Mouse (Mus musculus): ENCODE measurements around the gene Cyp46a1. TPM values are rescaled to one million over a fixed set of nuclear protein-coding genes. Genes with fewer than 3 reads are reported as not detected.
A peak's percentile ranks its signal among the peaks of the same experiment; 100 is the strongest.

The Cyp46a1 gene
- polyA plus RNA-seq, 1 experiment = 1.6 TPM

- TF ChIP-seq MAX (IDR thresholded peaks at IDR 0.05; ENCODE audit: low read depth) (no peak), POLR2A (IDR thresholded peaks at IDR 0.05; ENCODE audit: insufficient read length, low read depth) (no peak), TCF12 (IDR thresholded peaks at IDR 0.05; ENCODE audit: insufficient read depth, poor library complexity, severe bottlenecking) (no peak), SRF (IDR thresholded peaks at IDR 0.05; ENCODE audit: control insufficient read depth, insufficient read length, low read depth) (no peak), POLR2AphosphoS2 (IDR thresholded peaks at IDR 0.05; ENCODE audit: insufficient read length, low read depth) (no peak), TCF3 (IDR thresholded peaks at IDR 0.05; ENCODE audit: insufficient read length, low read depth) (no peak), REST (IDR thresholded peaks at IDR 0.05; ENCODE audit: insufficient read depth, insufficient read length) (no peak), E2F4 (IDR thresholded peaks at IDR 0.05; ENCODE audit: insufficient read depth) (no peak), CEBPB (IDR thresholded peaks at IDR 0.05; ENCODE audit: insufficient read depth, poor library complexity, severe bottlenecking) (no peak), MYOG (IDR thresholded peaks at IDR 0.05; ENCODE audit: control insufficient read depth in 1 of 3, insufficient read depth in 1 of 3, insufficient read length in 2 of 3, low read depth in 2 of 3) (no peak), MYOD1 (IDR thresholded peaks at IDR 0.05; ENCODE audit: control insufficient read depth in 1 of 3, insufficient read length in 2 of 3, low read depth in 2 of 3) (no peak), USF1 (IDR thresholded peaks at IDR 0.05; ENCODE audit: low read depth) (no peak)
These were observed 39.6 kb upstream of the Cyp46a1 start for GRCm38 (mm10) chr12:108294620-108295019.

GRCm38 (mm10) chr12:108297033-108297432, 37.1 kb upstream of the Cyp46a1 start:
- H3K79me2 ChIP-seq (ENCODE audit: control insufficient read depth, insufficient read depth) = no peaks in the 10 kb centered on the region
- H3K27me3 ChIP-seq (ENCODE audit: control insufficient read depth, insufficient read depth, insufficient read length) = no peaks in the 10 kb centered on the region
- no peak overlapping the region for H3K4me3 ChIP-seq
- no peaks in the 10 kb centered on the region for H3K36me3 ChIP-seq (ENCODE audit: control insufficient read depth, insufficient read depth)
- no peak overlapping the region for H3K4me2 ChIP-seq (ENCODE audit: low read depth)
- H3ac ChIP-seq (ENCODE audit: control insufficient read depth, insufficient read length) = no peak overlapping the region
- no peak for TF ChIP-seq POLR2A (IDR thresholded peaks at IDR 0.05; ENCODE audit: insufficient read length, low read depth)
- TF ChIP-seq CEBPB (IDR thresholded peaks at IDR 0.05; ENCODE audit: insufficient read depth, poor library complexity, severe bottlenecking) = no peak
- no peak for TF ChIP-seq POLR2AphosphoS2 (IDR thresholded peaks at IDR 0.05; ENCODE audit: insufficient read length, low read depth)
- no peak for TF ChIP-seq TCF12 (IDR thresholded peaks at IDR 0.05; ENCODE audit: insufficient read depth, poor library complexity, severe bottlenecking)
- TF ChIP-seq MAX (IDR thresholded peaks at IDR 0.05; ENCODE audit: low read depth) = no peak
- no peak for TF ChIP-seq REST (IDR thresholded peaks at IDR 0.05; ENCODE audit: insufficient read depth, insufficient read length)
- no peak for TF ChIP-seq TCF3 (IDR thresholded peaks at IDR 0.05; ENCODE audit: insufficient read length, low read depth)
- TF ChIP-seq USF1 (IDR thresholded peaks at IDR 0.05; ENCODE audit: low read depth) = no peak
- no peak for TF ChIP-seq E2F4 (IDR thresholded peaks at IDR 0.05; ENCODE audit: insufficient read depth)
- TF ChIP-seq MYOD1 (IDR thresholded peaks at IDR 0.05; ENCODE audit: control insufficient read depth in 1 of 3, insufficient read length in 2 of 3, low read depth in 2 of 3) = no peak
- TF ChIP-seq MYOG (IDR thresholded peaks at IDR 0.05; ENCODE audit: control insufficient read depth in 1 of 3, insufficient read depth in 1 of 3, insufficient read length in 2 of 3, low read depth in 2 of 3) = no peak
- TF ChIP-seq SRF (IDR thresholded peaks at IDR 0.05; ENCODE audit: control insufficient read depth, insufficient read length, low read depth) = no peak

More at GRCm38 (mm10) chr12:108294620-108295019, 39.6 kb upstream of the Cyp46a1 start:
- H3K4me3 ChIP-seq = no peak overlapping the region
- peaks cover 7% of the 10 kb centered on the region for H3K27me3 ChIP-seq (ENCODE audit: control insufficient read depth, insufficient read depth, insufficient read length)
- no peaks in the 10 kb centered on the region for H3K79me2 ChIP-seq (ENCODE audit: control insufficient read depth, insufficient read depth)
- H3K4me2 ChIP-seq (ENCODE audit: low read depth) = no peak overlapping the region
- no peak overlapping the region for H3ac ChIP-seq (ENCODE audit: control insufficient read depth, insufficient read length)
- no peaks in the 10 kb centered on the region for H3K36me3 ChIP-seq (ENCODE audit: control insufficient read depth, insufficient read depth)

GRCm38 (mm10) chr12:108301006-108301405, 33.2 kb upstream of the Cyp46a1 start:
- H3K36me3 ChIP-seq (ENCODE audit: control insufficient read depth, insufficient read depth) = no peaks in the 10 kb centered on the region
- no peak overlapping the region for H3ac ChIP-seq (ENCODE audit: control insufficient read depth, insufficient read length)
- no peaks in the 10 kb centered on the region for H3K27me3 ChIP-seq (ENCODE audit: control insufficient read depth, insufficient read depth, insufficient read length)
- TF ChIP-seq TCF12 (IDR thresholded peaks at IDR 0.05; ENCODE audit: insufficient read depth, poor library complexity, severe bottlenecking) = no peak
- no peak for TF ChIP-seq E2F4 (IDR thresholded peaks at IDR 0.05; ENCODE audit: insufficient read depth)
- no peak for TF ChIP-seq TCF3 (IDR thresholded peaks at IDR 0.05; ENCODE audit: insufficient read length, low read depth)
- no peak for TF ChIP-seq POLR2AphosphoS2 (IDR thresholded peaks at IDR 0.05; ENCODE audit: insufficient read length, low read depth)
- TF ChIP-seq MYOG (IDR thresholded peaks at IDR 0.05; ENCODE audit: control insufficient read depth in 1 of 3, insufficient read depth in 1 of 3, insufficient read length in 2 of 3, low read depth in 2 of 3) = no peak
- TF ChIP-seq USF1 (IDR thresholded peaks at IDR 0.05; ENCODE audit: low read depth) = no peak
- no peak for TF ChIP-seq MYOD1 (IDR thresholded peaks at IDR 0.05; ENCODE audit: control insufficient read depth in 1 of 3, insufficient read length in 2 of 3, low read depth in 2 of 3)
- no peak overlapping the region for H3K4me2 ChIP-seq (ENCODE audit: low read depth)
- H3K4me3 ChIP-seq = no peak overlapping the region
- H3K79me2 ChIP-seq (ENCODE audit: control insufficient read depth, insufficient read depth) = no peaks in the 10 kb centered on the region

- Histone ChIP-seq H3K79me2 (ENCODE audit: control insufficient read depth, insufficient read depth) (no peaks in the 10 kb centered on the region), H3ac (ENCODE audit: control insufficient read depth, insufficient read length) (no peak overlapping the region), H3K36me3 (ENCODE audit: control insufficient read depth, insufficient read depth) (no peaks in the 10 kb centered on the region), H3K27me3 (ENCODE audit: control insufficient read depth, insufficient read depth, insufficient read length) (no peaks in the 10 kb centered on the region), H3K4me2 (ENCODE audit: low read depth) (no peak overlapping the region), H3K4me3 (no peak overlapping the region)
- TF ChIP-seq TCF12 (IDR thresholded peaks at IDR 0.05; ENCODE audit: insufficient read depth, poor library complexity, severe bottlenecking) = no peak
- no peak for TF ChIP-seq REST (IDR thresholded peaks at IDR 0.05; ENCODE audit: insufficient read depth, insufficient read length)
- no peak for TF ChIP-seq USF1 (IDR thresholded peaks at IDR 0.05; ENCODE audit: low read depth)
- no peak for TF ChIP-seq MAX (IDR thresholded peaks at IDR 0.05; ENCODE audit: low read depth)
These were observed 30.3 kb upstream of the Cyp46a1 start for GRCm38 (mm10) chr12:108303778-108304365.

GRCm38 (mm10) chr12:108305172-108305571, 29.0 kb upstream of the Cyp46a1 start:
- H3K36me3 ChIP-seq (ENCODE audit: control insufficient read depth, insufficient read depth) = no peaks in the 10 kb centered on the region
- H3K79me2 ChIP-seq (ENCODE audit: control insufficient read depth, insufficient read depth) = no peaks in the 10 kb centered on the region
- H3ac ChIP-seq (ENCODE audit: control insufficient read depth, insufficient read length) = no peak overlapping the region
- H3K4me3 ChIP-seq = peak overlapping the region; percentile 39
- H3K27me3 ChIP-seq (ENCODE audit: control insufficient read depth, insufficient read depth, insufficient read length) = no peaks in the 10 kb centered on the region
- TF ChIP-seq MAX (IDR thresholded peaks at IDR 0.05; ENCODE audit: low read depth) = peak; percentile 13
- TF ChIP-seq TCF3 (IDR thresholded peaks at IDR 0.05; ENCODE audit: insufficient read length, low read depth) = no peak
- no peak for TF ChIP-seq USF1 (IDR thresholded peaks at IDR 0.05; ENCODE audit: low read depth)
- TF ChIP-seq MYOD1 (IDR thresholded peaks at IDR 0.05; ENCODE audit: control insufficient read depth in 1 of 3, insufficient read length in 2 of 3, low read depth in 2 of 3) = no peak
- no peak for TF ChIP-seq CEBPB (IDR thresholded peaks at IDR 0.05; ENCODE audit: insufficient read depth, poor library complexity, severe bottlenecking)
- peak overlapping the region; percentile 77 for H3K4me2 ChIP-seq (ENCODE audit: low read depth)

Measured in myocyte (in vitro differentiated cells).